Mouse (Mus musculus): ENCODE data around the gene Mc3r.

The Mc3r gene

DNA sequence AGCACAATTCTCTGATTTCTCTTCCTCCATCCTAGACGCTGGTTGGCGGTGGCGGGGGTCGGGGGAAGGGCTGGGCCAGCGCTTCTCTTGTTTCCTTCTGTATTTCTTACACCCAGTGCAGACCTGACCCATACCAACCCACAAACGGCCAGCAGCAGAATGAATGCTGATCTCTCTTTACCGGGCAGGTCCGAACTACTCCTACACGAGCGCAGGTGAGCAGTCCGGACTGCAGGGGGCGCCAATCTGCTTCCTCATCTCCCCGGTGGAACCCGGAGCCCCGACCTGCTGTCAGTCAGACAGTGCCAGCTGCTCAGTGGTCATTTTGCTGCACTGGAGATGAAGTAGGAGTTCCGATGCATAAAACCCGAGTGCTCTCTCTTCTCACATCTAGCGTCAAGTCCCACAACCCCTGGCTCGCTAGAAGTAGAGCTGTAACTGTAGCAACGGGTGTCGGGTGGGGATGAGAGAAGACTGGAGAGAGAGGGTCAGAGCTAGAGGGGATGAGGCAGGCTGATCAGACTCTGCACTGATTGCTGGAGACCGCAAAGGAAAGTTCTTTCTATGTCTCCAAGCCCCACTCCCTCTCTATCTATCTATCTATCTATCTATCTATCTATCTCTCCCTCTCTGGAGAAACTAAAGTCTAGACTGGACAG lies at the start of gene Mc3r:
TSS of gene Mc3r (plus strand) at position 387 of the 659 bp plus-strand sequence.
- DNase-seq (ENCODE audit: low read depth): peak; percentile 67

DNA sequence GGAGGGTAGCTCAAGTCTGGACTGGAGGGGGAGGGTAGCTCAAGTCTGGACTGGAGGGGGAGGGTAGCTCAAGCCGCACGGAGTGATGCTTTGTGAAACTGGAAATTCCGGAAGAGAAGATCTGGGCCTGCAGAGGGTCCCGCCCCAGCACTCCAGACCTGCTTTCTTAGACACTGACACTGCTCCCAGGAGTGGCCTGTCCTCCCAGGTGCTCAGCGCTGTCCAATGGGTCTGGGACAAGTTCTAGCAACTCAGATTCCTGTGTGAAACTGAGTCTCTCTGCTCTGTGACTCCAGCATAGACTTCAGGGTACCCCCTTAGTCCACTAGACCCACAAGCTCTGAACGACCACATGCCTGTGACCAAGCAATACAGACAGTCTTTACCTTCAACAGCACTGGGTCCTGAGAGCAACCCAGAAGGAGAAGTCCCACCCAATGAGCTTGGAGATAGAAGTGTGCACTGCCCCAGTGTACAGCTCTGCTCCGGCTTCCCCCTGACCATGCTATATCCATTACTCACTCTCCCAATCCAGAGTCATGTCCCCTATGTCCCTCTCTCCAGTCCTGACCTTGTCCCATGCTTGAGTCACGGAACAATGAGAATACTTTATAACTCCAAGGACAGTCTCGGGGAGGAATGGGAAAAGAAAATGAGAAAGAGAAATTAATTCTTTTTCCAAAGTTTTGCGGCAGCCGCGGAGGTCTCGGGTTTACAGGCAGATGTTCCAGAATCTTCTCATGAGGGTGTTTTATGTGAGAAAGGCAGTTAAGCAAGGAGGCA lies 46.1 kb upstream of the Mc3r start:
- DNase-seq (ENCODE audit: low read depth): no peak

- DNase-seq (ENCODE audit: low read depth): peak; percentile 93
Measured at GRCm38 (mm10) chr2:172207003-172207402, 41.3 kb upstream of the Mc3r start.

- no peak for DNase-seq (ENCODE audit: low read depth)
Measured at GRCm38 (mm10) chr2:172213480-172213879, 34.8 kb upstream of the Mc3r start.

GRCm38 (mm10) chr2:172214336-172214735 lies 34.0 kb upstream of the Mc3r start:
- no peak for DNase-seq (ENCODE audit: low read depth)

DNA sequence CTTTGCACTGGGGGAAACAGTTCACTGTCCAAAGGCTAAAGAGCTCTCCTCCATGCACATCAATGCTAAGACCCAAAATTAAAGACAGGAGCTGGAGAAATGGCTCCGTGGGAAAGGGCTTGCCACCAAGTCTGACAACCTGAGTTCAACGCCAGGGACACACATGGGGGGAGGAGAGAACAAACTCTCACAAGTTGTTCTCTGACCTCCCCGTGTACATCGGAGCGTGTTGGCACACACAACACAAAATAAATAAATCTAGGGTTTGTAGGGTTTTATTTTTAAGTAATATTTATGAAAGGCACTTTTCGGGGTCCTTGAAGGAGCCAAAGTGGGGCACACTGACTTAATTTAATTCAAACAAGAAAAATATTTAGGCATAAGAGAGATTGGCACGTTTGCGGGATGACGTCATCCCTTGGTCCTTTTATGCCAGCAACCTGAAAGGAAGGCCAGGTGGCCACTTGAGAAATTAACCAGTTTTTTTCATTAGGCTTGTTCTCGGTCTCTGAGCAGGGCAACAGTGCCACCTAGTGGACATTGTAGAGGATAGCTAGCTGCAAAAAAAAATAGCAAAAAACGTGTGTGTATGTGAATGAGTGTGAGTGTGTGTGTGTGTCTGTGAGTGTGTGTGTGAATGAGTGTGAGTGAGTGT lies 32.7 kb upstream of the Mc3r start:
- peak; percentile 87 for DNase-seq (ENCODE audit: low read depth)

DNA sequence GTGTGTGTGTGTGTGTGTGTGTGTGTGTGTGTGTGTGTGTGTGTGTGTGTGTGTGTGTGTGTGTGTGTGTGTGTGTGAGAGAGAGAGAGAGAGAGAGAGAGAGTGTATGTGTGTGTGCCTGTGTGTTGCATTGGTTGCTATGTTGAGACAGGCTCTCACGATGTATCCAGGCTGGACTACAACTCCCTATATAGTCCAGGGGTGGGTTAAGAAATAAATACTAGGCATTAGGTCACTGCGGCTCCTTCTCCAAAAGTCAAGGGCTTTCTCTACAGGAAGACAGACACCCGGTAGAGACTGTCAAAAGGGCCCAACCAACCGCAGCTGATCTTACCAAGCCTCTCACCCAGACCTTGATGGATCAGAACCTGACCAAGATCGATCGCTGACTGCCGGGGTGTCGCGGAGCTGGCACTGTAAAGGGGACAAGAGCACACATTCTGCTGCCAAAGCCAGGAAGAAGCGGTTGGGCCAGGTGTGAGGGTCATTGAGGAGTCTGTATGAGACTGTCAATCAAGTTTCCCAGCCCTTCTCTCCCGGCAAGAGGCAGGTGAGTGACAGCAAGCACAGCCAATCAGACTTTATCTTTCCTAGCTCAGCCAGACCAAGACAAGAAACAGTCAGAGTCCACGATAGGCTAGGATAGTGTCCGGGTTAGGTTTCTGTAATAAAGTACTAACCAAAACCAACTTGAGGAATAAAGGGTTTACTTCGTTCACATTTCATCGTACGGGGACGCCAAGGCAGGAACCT lies 32.0 kb upstream of the Mc3r start:
- DNase-seq (ENCODE audit: low read depth): peak; percentile 47

DNA sequence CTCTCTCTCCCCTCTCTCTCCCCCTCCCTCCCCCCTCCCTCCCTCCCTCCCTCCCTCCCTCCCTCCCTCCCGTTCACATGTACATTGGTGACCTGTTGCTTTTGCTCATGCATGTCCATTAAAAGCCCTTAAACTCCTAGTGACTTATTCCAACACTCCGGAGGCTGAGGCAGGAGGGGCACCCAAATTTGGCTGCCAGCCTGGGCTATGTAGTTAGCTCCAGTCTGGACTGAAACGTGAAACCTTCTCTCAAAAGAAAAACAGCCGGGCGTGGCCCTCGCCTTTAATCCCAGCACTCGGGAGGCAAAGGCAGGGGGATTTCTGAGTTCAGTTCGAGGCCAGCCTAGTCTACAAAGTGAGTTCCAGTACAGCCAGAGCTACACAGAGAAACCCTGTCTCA lies 30.4 kb upstream of the Mc3r start:
- no peak for DNase-seq (ENCODE audit: low read depth)

GRCm38 (mm10) chr2:172219186-172219585 lies 29.1 kb upstream of the Mc3r start:
- no peak for DNase-seq (ENCODE audit: low read depth)

DNA sequence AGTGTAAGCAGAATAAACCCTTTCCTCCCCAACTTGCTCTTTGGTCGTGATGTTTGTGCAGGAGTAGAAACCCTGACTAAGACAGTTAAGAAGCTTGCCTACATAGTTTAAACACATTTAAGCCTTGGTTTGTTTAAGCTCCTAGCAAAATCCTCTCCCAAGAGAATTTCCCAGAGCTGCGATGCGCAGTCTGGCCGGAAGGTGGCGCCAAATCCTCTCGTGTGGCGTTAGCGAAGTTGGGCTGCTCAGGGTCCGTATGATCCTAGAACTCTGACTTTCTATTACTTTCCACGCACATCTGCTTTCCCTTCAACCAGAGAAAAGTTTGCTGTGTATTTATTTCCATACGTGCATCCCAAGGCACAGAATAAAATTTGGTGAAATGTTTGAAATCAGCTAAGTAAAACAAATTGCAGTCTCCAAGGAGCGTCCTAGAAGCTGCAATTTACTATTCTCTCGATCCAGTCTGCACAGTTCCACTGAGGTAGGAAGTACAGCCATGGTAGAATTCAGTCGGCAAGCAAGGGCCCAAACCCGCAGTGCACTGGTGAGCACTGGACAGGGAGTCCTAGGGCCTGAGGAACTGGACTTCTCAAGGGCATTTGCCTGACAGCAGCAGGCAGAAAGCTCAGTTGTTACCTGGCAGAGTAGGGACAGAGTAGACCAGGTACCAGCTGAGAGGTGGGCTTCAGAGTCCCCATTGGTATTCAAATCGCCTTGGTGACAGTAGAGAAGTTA lies 26.5 kb upstream of the Mc3r start:
- peak; percentile 87 for DNase-seq (ENCODE audit: low read depth)

DNA sequence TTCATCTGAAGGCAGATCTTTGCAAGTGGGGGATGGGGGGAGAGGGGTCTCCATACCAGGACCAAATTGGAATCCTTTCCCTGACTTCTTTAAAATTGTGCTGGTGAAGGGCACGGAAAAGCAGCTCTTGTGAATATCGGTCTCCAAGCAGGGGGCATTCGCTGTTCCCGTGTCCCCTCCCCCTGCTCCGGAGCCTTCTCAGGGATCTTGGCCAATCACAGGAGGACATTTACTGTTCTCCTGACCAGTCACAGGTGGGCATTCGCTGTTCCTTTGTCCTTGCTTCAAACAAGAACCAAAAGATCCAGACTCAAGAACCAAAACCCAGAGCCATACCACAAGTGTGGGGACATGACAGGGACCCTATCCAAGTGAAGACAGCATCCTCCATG lies 25.9 kb upstream of the Mc3r start:
- DNase-seq (ENCODE audit: low read depth): no peak

GRCm38 (mm10) chr2:172222891-172223290 lies 25.4 kb upstream of the Mc3r start:
- no peak for DNase-seq (ENCODE audit: low read depth)

DNA sequence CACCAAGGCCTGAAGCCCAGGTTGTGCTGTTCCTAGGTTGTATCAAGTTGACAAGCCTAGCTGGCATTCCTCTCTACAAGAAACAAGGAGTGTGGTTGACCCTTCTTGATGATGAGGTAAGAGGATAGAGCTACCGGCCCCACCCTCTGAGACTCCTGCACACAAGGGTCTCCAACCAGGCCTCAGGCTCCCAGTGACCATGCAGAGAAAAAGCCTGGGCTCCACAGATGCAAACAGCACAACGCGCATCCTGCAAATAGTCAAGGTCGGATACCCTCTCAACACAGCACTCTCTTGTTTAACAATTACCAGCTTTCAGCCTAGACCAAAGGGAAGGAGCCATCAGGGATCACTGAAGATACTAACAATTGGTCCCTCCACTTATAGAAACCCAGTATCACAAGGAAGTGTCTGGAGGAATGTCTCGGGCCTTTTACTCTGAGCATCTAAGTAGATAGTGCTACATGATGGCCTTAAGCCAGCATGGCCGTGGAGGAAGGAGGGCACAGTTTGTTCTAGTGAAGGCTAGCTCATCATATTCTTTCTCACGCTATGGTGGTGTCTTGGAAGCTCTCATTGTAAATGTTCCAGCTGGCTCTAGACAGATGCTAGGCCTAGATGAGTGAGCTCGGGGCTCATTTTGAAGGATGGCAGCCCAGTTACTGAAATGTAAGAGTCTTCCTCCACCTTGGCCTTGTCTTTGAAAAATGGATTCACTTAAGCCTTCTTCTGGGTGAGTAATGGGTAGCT lies 24.7 kb upstream of the Mc3r start:
- no peak for DNase-seq (ENCODE audit: low read depth)

GRCm38 (mm10) chr2:172226945-172227344 lies 21.3 kb upstream of the Mc3r start:
- peak; percentile 71 for DNase-seq (ENCODE audit: low read depth)

DNA sequence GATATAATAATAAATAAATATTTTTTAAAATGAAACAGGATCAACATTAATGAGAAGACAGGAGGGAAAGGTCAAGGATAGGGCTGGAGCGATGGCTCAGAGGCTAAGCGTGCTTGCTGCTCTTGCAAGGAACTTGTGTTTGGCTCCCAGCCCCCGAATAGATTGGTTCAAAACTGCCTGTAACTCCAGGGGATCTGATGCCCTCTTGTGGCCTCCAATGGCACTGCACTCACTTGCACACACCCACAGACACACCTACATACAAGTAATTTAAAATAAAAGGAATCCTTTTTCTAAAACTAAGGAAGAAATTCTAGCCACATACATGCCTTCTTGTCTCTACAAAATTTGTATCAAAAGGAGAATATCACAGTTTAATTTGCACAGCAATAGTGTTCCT lies 20.5 kb upstream of the Mc3r start:
- DNase-seq (ENCODE audit: low read depth): no peak

DNA sequence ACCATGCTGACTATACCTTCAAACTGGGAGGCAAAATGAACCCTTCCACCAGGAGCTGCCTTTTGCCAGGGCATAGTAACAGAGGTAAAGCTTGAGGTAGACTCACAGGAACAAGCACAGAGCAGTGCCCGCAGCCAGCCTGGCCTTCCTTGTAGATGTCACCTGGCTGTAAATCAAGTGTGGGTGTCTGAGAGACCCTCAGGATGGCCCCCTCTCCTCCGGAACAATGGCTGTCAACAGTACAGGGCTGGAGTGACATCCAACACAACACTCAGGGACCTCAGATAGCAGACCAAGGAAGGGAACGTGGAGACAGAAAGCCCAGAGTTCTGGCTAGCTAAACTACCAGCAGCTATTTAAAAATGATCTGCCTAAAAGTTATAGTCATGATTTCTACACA lies 19.1 kb upstream of the Mc3r start:
- no peak for DNase-seq (ENCODE audit: low read depth)

DNA sequence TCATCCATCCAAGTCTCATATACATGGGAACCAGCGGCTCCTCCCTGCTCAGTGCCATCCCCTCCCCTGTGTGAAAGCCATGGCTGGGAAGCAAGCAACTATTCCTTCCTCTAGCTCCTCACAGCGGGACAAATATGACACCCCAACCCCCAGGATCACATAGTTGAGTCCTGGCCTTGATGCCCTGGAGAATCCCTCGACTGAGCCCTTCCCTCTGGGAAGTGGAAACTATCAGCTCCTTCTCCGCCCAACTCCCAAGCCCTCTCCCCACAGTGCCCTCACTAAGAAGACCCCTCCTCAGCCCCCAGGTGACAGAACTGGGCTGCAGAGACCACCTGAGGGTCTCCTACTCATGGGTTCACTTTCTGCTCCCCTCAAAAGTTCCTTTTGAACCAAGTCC lies 18.2 kb upstream of the Mc3r start:
- no peak for DNase-seq (ENCODE audit: low read depth)

GRCm38 (mm10) chr2:172238220-172238619 lies 10.1 kb upstream of the Mc3r start:
- no peak for DNase-seq (ENCODE audit: low read depth)

- peak; percentile 73 for DNase-seq (ENCODE audit: low read depth)
Measured at GRCm38 (mm10) chr2:172241031-172241430, 7.3 kb upstream of the Mc3r start.

- DNase-seq (ENCODE audit: low read depth): no peak
Measured at GRCm38 (mm10) chr2:172245497-172245896, 2.8 kb upstream of the Mc3r start.

GRCm38 (mm10) chr2:172249336-172249735 lies 1.0 kb downstream of the Mc3r start:
- no peak for DNase-seq (ENCODE audit: low read depth)
